Mouse (Mus musculus): ENCODE measurements around the gene Yod1. TPM values are rescaled to one million over a fixed set of nuclear protein-coding genes. Genes with fewer than 3 reads are reported as not detected.

The Yod1 gene
- polyA plus RNA-seq, 1 experiment, result 5.3 TPM

DNA sequence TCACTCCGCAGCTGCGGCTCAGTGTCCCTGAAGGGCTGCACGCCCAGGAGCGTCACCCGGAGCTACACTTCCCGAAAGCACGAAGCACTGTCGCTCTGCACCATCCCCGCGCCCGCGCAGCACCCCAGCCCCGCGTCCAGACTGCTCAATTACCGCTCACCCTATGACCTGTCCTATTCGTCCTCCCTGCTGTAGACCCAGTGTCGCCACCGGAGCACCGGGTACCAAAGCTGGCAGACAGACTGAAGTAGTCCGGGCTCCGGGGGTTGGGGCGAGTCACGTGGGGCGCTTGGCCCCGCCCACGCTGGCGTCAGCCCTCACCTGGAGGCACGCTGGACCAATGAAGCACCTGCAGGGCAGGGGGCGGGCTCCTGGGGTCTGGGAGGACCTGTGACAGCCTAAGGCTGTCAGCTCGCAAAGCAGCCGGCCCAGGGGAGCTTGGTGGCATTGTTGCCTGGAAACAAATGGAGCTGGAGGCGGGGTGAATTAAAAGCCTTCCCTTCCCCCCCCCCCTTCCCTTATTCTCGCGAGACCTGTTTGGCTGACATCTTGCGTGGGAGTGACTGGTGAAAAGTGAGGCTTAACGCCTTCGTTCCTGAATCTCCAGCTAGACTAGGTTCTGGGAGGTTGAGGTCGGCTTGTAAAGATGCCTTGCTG, 1.4 kb upstream of the Yod1 start, which contains the start of gene Gm29427:
TSS of gene Gm29427 (minus strand) at position 239 of the 657 bp plus-strand sequence.
- TF ChIP-seq POLR2A (IDR thresholded peaks at IDR 0.05; ENCODE audit: borderline replicate concordance, extremely low read depth, insufficient read depth, insufficient read length, poor library complexity, severe bottlenecking) (no peak), CTCF (IDR thresholded peaks at IDR 0.05; ENCODE audit: borderline replicate concordance, extremely low read depth, insufficient read depth, insufficient read length) (no peak)
- DNase-seq (ENCODE audit: low read depth), result peak; percentile 97

DNA sequence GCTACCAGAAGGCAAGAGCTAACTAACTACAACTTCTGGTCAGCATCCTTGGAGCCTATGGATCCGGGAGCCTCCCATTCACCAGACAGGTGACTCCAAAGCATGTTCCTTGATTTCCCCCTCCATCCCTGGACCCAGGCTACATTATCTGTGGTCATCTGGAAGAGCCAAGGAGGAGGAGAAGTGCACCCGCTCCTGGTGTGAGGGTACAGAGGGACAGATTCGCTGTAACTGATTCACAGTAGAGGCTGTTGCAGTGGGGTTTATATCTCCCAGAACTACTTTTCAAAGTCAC, 962 bp upstream of the Yod1 start:
- TF ChIP-seq CTCF (IDR thresholded peaks at IDR 0.05; ENCODE audit: borderline replicate concordance, extremely low read depth, insufficient read depth, insufficient read length) (no peak), POLR2A (IDR thresholded peaks at IDR 0.05; ENCODE audit: borderline replicate concordance, extremely low read depth, insufficient read depth, insufficient read length, poor library complexity, severe bottlenecking) (no peak)
- no peak for DNase-seq (ENCODE audit: low read depth)

DNA sequence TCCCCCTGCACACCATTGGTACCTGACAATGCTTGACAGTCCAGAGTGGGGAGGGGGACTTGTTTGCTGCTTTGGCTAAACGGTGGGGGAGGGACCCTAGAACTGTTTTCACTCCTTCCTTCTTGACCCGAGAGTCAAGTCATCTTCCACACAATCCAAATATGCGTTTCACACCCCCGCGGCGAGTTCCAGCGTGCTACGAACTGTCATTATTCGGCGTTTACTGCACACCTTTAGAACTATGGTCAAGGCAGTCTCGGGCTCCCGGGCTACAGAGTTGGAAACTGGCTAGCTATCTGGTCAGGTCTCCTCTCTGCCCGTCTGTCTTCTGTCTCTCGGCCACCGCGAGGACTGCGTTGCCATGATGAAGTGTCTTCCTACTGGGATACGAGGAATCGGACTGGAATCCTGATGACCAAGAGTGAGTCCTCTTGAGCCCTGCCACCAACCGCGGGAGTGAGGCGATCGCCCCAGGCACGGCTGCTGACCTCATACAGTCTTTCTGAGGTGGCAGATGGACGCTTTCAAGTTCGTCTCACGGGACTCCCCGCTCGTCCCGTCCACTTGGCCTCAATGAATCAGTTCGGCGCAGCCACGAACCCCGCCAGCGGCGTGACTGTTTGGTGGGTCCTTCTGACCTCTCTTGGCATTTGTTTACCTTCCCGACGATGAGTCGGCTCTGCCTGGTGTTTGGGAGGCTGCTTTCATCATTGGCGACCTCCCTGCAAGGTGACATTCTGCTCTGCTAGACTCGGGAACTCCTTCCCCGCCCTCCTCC, 425 bp upstream of the Yod1 start:
- peak; percentile 47 for DNase-seq (ENCODE audit: low read depth)
- no peak for TF ChIP-seq POLR2A (IDR thresholded peaks at IDR 0.05; ENCODE audit: borderline replicate concordance, extremely low read depth, insufficient read depth, insufficient read length, poor library complexity, severe bottlenecking)
- no peak for TF ChIP-seq CTCF (IDR thresholded peaks at IDR 0.05; ENCODE audit: borderline replicate concordance, extremely low read depth, insufficient read depth, insufficient read length)

DNA sequence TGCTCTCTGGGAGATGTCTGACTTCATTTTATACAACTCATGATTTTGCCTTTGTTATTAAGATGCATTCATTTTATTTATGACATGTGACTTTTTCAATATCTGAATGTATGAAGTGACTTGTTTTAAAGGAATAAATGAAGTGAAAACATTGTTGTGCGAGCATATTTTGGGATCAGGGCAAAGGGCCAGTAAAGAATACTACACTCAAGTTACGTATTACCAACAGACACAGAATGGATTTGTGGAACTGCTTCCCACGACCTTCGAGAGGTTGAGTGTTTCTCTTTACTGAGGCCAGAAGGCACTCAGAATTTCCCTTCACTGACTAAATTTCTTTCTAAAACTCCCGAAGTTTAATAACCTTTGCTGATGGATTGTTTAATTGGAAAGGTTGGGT, 7.1 kb downstream of the Yod1 start:
- no peak for DNase-seq (ENCODE audit: low read depth)
- no peak for TF ChIP-seq POLR2A (IDR thresholded peaks at IDR 0.05; ENCODE audit: borderline replicate concordance, extremely low read depth, insufficient read depth, insufficient read length, poor library complexity, severe bottlenecking)
- no peak for TF ChIP-seq CTCF (IDR thresholded peaks at IDR 0.05; ENCODE audit: borderline replicate concordance, extremely low read depth, insufficient read depth, insufficient read length)

DNA sequence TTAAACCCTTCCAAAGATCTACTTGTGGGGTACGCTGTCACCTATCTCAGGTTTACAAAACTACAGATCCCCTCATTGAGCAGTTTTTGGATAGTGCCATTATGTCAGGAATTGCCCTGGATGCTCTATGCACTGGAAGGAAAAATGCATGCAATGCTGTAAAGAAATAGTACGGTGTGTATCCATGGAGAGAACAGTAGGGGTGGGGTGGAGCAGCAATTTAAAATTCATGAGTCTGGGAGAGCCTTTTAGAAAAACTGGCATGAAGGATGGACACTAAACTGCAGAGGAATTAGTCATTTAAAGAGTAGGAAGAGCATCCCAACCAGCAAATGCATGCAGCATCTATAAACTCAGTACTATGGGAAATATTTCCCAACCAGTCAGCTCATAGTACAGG, 9.3 kb downstream of the Yod1 start:
- no peak for DNase-seq (ENCODE audit: low read depth)
- TF ChIP-seq POLR2A (IDR thresholded peaks at IDR 0.05; ENCODE audit: borderline replicate concordance, extremely low read depth, insufficient read depth, insufficient read length, poor library complexity, severe bottlenecking), result no peak
- TF ChIP-seq CTCF (IDR thresholded peaks at IDR 0.05; ENCODE audit: borderline replicate concordance, extremely low read depth, insufficient read depth, insufficient read length), result no peak

DNA sequence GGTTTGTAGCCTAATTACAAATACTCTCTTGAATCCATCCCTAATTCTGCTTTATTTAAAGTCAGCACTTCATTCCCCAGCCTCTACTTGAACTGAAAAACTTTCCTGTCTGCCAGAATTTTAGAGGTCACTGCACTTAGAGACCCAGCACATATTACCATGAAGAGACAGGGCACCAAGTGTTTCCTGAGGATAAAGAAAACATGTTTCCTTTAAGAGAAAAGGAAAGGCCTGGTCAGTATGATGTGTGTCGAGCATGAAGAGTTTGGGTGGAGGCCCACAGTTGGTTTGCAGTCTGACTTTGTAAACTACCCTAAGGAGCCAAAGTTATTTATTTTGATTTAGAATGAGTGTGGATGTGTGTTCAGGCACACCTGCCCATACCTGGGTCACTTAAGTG, 10.9 kb downstream of the Yod1 start:
- TF ChIP-seq CTCF (IDR thresholded peaks at IDR 0.05; ENCODE audit: borderline replicate concordance, extremely low read depth, insufficient read depth, insufficient read length) (no peak), POLR2A (IDR thresholded peaks at IDR 0.05; ENCODE audit: borderline replicate concordance, extremely low read depth, insufficient read depth, insufficient read length, poor library complexity, severe bottlenecking) (no peak)
- no peak for DNase-seq (ENCODE audit: low read depth)

DNA sequence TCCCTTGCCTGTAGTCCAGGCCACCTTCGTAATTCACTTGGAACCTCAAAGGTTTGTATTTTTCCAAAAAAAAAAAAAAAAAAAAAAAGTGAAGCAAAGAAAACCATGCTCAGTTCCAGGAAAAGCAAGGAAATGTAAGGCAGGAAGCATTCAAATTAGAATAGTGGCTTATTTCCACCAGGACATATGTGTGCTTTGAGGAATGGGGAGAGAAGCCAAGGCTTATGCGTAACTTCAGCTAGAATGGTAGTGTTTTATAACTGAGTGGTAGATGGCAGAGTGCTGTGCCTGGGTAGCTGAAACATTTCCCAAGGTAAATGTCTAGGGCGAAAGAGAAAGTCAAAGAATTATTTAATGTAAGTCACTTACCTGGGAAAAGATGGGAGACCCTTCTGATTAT, 11.6 kb downstream of the Yod1 start:
- no peak for DNase-seq (ENCODE audit: low read depth)
- no peak for TF ChIP-seq CTCF (IDR thresholded peaks at IDR 0.05; ENCODE audit: borderline replicate concordance, extremely low read depth, insufficient read depth, insufficient read length)
- TF ChIP-seq POLR2A (IDR thresholded peaks at IDR 0.05; ENCODE audit: borderline replicate concordance, extremely low read depth, insufficient read depth, insufficient read length, poor library complexity, severe bottlenecking), result no peak

DNA sequence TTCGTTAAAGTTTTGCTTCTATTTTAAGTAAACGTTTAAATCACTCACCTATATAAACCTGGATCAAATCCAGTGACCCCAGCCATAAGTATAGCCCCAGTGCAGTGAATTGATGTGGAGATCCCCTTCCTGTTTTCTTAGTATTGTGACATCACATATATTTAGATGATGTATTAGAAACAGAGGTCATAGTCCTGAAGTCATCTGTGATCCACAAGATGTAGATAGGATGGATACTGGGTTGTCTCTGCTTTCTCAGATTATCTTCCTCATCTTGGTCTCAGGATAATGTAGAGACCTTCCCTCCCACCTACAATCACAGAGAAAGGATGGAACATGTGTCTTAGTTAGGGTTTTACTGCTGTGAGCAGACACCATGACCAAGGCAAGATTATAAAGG, 12.0 kb downstream of the Yod1 start, which contains the start of gene Pfkfb2:
TSS of gene Pfkfb2 (minus strand) at position 101 of the 400 bp plus-strand sequence.
- no peak for DNase-seq (ENCODE audit: low read depth)
- TF ChIP-seq POLR2A (IDR thresholded peaks at IDR 0.05; ENCODE audit: borderline replicate concordance, extremely low read depth, insufficient read depth, insufficient read length, poor library complexity, severe bottlenecking) (no peak), CTCF (IDR thresholded peaks at IDR 0.05; ENCODE audit: borderline replicate concordance, extremely low read depth, insufficient read depth, insufficient read length) (no peak)

DNA sequence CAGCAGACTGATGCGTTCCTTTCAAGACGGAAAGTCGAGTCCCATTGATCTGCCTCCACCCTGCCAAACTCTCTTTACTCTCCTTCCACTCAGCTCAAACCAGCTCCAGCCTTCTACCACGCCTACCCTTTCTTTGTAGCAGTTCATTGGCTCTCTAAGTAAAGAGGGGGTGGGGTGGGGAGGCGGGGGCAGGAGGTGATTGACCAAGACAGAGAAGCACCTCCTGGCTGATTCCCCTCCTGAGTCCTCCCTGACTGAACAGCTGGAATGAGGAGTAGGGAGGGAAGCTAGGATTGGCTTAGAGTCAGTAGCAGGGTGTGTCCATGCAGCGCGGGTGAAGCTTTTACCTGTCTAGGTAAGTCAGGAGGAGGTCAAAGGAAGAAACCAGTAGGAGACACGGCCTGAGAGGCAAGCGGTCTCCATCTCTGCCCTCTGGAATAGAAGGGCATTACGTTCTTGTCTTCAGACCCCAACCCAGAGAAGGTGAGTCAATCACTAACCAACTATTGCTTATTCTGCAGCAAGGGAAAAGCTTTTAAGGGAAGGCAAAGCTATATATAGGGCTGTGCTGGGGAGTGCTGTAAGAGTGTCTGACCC, 14.7 kb downstream of the Yod1 start, which contains the start of gene AA986860:
TSS of gene AA986860 (plus strand) at position 236 of the 597 bp plus-strand sequence.
- TF ChIP-seq CTCF (IDR thresholded peaks at IDR 0.05; ENCODE audit: borderline replicate concordance, extremely low read depth, insufficient read depth, insufficient read length) (no peak), POLR2A (IDR thresholded peaks at IDR 0.05; ENCODE audit: borderline replicate concordance, extremely low read depth, insufficient read depth, insufficient read length, poor library complexity, severe bottlenecking) (no peak)
- DNase-seq (ENCODE audit: low read depth), result peak; percentile 29

DNA sequence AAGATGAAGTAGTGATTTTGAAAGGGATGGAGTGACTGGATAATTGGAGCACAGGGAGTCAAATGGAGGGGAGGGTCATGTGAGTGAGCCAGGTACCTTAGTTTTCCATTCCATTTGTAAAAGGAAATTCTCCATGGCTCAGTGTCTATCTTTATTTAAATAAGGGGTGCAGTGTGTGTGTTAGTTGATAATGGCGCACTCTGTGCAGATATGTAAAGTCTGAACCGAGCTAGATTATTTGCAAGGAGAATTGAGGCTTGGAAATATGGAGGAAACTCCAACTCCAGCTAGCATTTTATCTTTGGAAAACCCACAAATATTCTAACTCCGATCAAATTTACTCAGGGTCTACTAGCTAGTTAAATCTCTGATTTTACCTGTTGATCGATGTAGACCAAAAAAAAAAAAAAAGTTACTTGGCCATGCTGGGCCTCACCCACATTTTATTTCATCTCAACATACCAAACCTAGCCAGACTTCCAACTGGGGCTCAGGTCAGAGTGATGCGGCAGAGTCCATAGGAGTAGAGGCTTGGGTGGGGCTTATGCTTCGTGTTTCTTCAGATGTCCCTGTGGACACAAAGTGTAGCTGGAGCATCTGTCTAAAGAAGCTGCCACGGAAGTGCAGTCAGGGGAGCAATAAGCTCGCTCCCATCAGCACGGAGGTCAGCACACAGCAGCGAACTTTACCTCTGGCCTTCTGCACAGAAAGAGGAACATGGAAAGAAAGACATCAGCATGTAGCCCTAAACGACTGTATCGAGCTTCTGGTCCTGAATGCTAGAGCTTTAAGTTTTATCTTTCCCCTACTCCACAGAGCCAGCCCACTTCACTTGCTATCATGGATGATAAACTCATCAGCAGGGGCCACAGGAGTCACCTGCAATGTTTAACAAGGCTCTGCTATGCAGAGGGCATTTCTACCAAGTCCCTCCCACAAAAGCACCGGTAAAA, 15.9 kb downstream of the Yod1 start:
- DNase-seq (ENCODE audit: low read depth), result no peak
- TF ChIP-seq CTCF (IDR thresholded peaks at IDR 0.05; ENCODE audit: borderline replicate concordance, extremely low read depth, insufficient read depth, insufficient read length) (no peak), POLR2A (IDR thresholded peaks at IDR 0.05; ENCODE audit: borderline replicate concordance, extremely low read depth, insufficient read depth, insufficient read length, poor library complexity, severe bottlenecking) (no peak)
